Mouse (Mus musculus) ZHBTc4 (cell line): ENCODE measurements at regions not wholly inside any gene's neighbourhood (a gene's known extent, or its start where the extent isn't known, plus 50 kb on each side); places are given as distances from the start of the nearest gene placed in this dataset.

Source experiments
- DNase-seq: peaks from one replicate; pipeline ENCODE4 v3.0.0-alpha.2; 2011; ENCODE audit warnings: low read depth, low spot score

DNA sequence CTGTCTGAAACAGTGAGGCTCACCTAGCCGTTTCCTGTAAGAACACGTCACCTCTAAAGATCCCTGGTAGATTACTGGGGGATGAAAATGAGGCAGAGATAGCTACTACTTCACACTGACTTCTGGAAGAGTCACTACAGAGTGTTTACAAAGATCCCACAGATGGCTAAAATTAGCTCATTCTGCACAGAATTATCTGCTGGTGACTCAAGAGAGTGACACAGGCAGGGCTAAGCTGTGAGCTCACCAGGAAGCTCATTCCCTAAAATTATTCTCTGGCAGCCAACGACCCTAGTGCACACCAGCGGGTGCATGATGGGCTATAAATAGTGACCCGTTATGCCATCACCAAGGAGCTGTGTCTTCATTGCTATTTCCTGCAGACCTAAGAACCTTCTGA, 53.2 kb upstream of the Ddah1 start:
- no peak for DNase-seq

DNA sequence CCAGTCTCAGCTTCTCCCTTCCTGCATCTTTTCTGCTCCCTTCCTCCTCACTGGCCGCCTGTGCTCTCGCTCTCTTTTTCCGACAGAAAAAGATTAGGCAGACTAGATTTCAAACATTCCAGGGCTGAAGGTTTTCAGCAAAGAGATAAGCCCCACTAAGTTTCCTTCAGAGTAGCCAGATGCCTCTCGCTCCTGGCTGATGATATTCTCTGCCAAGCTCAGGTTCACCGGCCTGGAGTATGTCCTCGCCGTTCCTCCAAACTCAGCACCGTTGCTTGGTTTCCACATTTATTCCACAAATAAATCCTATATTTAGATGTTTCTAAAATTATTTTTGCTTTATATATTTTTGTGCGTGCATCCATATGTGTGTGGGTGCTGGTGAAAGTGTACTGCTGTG, 54.3 kb upstream of the Ccn1 start:
- DNase-seq: no peak

DNA sequence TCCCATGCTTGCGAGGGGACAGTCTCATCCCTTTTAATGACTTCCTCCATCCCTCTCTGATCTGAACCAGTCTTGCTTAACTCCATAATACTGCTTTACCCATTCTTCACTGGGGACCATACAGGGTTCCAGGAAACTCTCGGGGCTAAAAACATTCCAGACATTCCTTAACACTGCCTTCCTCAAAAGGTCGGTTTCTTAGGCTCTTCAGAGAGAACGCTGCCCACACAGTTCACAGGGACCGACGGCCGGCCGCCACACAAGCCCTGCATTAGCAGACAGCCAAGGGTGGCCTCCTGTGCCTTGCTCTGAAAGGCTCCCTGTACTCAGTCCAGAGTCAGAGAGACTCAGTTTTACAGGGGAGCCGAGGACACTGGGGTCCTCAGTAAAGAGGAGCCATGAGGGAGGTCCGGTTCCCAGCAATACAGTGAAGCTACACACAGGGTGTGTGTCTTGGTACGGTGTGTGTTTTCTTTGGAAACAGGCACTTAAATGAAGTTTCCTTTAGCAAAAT, 53.7 kb upstream of the Ccn1 start:
- peak; percentile 70 for DNase-seq

DNA sequence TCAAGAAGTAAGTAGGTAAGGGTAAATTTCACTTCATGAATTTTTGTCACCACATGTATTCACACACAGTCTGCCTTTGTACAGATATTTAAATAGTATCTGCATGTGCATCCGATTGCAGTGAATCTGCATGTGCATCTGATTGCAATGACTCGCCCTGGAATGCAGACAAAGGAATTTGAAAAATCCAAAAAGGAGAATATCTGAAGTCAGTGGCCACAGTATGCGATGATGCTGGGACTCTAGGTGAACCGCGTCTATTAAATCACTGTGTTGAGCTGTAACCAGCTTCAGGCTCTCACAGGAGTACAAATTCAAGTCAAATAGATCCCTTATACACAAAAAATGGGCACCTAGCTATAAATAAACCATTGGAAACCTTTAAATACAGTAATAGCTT, 53.0 kb upstream of the Ccn1 start:
- DNase-seq: peak; percentile 42

DNA sequence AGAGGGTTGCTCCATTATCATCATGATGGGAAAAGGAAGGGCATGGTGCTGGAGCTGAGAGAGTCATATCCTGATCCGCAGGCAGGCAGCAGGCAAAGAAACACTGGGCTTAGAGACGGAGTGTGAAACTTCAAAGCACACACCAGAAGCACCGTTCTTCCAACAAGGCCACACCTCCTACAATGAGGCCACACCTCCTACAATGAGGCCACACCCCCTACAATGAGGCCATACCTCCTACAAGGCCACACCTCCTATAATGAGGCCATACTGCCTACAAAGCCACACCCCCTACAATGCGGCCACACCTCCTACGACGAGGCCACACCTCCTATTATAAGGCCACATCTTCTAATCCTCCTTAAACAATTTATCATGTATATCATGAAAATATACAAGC, 52.2 kb upstream of the Ccn1 start:
- DNase-seq: peak; percentile 91
